Mouse (Mus musculus): ENCODE results near the gene Zfp747.

Zfp747 gene

DNA sequence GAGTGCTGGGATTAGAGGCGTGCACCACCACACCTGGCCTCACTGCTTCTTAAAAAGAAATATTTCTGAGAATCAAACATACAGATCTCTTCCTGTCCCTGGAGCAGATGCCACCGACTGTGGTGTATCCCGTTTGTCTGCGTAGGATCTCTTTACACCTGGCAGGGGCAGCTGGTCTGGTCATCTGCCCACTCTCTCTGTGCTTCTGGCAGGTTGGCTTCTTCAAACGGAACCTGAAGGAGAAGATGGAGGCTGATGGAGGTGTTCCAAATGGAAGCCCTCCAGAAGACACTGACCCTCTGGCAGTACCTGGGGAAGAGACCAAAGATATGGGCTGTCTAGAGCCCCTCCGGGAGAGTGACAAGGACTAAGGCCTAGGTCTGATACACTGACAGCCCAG is 42.6 kb downstream of the Zfp747 start:
- no peak for DNase-seq (ENCODE audit: low read depth, low spot score)

- no peak for DNase-seq (ENCODE audit: low read depth, low spot score)
Observed at GRCm38 (mm10) chr7:127326685-127327084, 49.2 kb downstream of the Zfp747 start.

- no peak for DNase-seq (ENCODE audit: low read depth, low spot score)
Observed at GRCm38 (mm10) chr7:127325550-127325949, 50.3 kb downstream of the Zfp747 start.

DNA sequence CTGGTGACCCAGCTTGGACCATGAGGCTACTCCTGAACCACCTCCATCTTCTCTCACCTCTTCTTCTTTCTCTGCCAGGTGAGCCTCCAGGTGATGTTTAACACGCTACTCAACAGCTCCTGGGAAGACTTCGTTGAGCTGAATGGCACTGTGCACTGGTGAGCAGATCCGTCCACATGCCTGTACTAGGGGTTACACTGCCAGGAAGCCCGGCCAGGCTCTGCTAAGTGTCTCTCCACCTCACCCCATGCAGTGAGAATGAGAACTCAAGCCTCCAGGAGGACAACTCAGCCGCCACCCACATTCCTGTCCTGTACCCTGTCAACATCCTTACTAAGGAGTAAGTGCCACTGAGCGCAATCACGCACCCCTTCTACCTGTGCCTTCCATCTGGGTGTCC is 50.9 kb downstream of the Zfp747 start:
- DNase-seq (ENCODE audit: low read depth, low spot score) = no peak

Measured in forelimb bud, embryonic 11.5 days (tissue).